Mouse (Mus musculus) CH12.LX (cell line): ENCODE results near the gene Olfr1373. TPM values are rescaled to one million over a fixed set of nuclear protein-coding genes. Genes with fewer than 3 reads are reported as not detected.

ENCODE experiments used
- DNase-seq: peaks from one replicate; pipeline ENCODE4 v3.0.0-alpha.2; 2013; ENCODE audit errors: extremely low read depth
- H3K27ac ChIP-seq: 2 replicates; pipeline ENCODE4 v1.5.1; 2012; ENCODE audit warnings: low read depth, mild to moderate bottlenecking, control low read depth, moderate library complexity; ENCODE audit not compliant: insufficient read depth
- H3K27me3 ChIP-seq: replicated peaks from 2 replicates; pipeline ENCODE3; 2012; ENCODE audit warnings: inconsistent platforms
- H3K36me3 ChIP-seq, 2 experiments: replicated peaks in 1 of 2; 2 replicates each; pipeline versions ENCODE3 to v1.6.1; 2012; ENCODE audit warnings: inconsistent platforms in 1 of 2, low read length in 1 of 2, mild to moderate bottlenecking in 1 of 2, mixed read lengths in 1 of 2, moderate library complexity in 1 of 2; ENCODE audit not compliant: control insufficient read depth in 1 of 2, insufficient read depth in 1 of 2
- H3K4me1 ChIP-seq, 2 experiments: 2 replicates each; pipeline ENCODE4 v1.6.1; 2012; ENCODE audit warnings: inconsistent platforms in 1 of 2, moderate library complexity in 1 of 2; ENCODE audit not compliant: insufficient read depth in 2 of 2, control insufficient read depth in 1 of 2
- H3K4me2 ChIP-seq: 2 replicates; pipeline ENCODE4 v1.6.1; 2012; ENCODE audit warnings: low read depth, mild to moderate bottlenecking, control low read depth; ENCODE audit not compliant: poor library complexity, insufficient read depth, severe bottlenecking
- H3K4me3 ChIP-seq, 3 experiments: fragments of 150-350 bp in 1 of 3; sonication (generic) in 1 of 3; replicated peaks in 1 of 3; 2 replicates each; pipeline versions ENCODE3 to v1.5.1; 2011 to 2012; ENCODE audit warnings: low read depth in 2 of 3, low read length in 2 of 3, mild to moderate bottlenecking in 2 of 3, moderate library complexity in 2 of 3, control low read depth in 1 of 3, improper control_type of control experiment in 1 of 3, inconsistent platforms in 1 of 3, mixed read lengths in 1 of 3; ENCODE audit not compliant: poor library complexity in 1 of 3
- H3K79me2 ChIP-seq: replicated peaks from 2 replicates; pipeline ENCODE4 v1.6.1; 2012; ENCODE audit warnings: mild to moderate bottlenecking, moderate library complexity; ENCODE audit not compliant: control insufficient read depth, poor library complexity, insufficient read depth, severe bottlenecking; ENCODE audit errors: extremely low read depth
- H3K9ac ChIP-seq: 2 replicates; pipeline ENCODE4 v1.6.1; 2012; ENCODE audit warnings: low read depth, mild to moderate bottlenecking, control low read depth, moderate library complexity; ENCODE audit not compliant: insufficient read depth
- H3K9me3 ChIP-seq: replicated peaks from 2 replicates; pipeline ENCODE3; 2012; ENCODE audit warnings: low read length, inconsistent platforms, mixed read lengths
- POLR2A ChIP-seq: IDR thresholded peaks from 2 replicates; pipeline ENCODE4 v1.6.1; 2011; ENCODE audit warnings: low read depth, mild to moderate bottlenecking, improper control_type of control experiment, low read length
- POLR2AphosphoS2 ChIP-seq: IDR thresholded peaks from 2 replicates; pipeline ENCODE4 v1.6.1; 2011; ENCODE audit warnings: low read depth, low read length, improper control_type of control experiment
- RCOR1 ChIP-seq: conservative IDR thresholded peaks from 2 replicates; pipeline ENCODE4 v1.6.1; 2012; ENCODE audit warnings: low read depth, mild to moderate bottlenecking, inconsistent platforms, low read length, improper control_type of control experiment
- USF1 ChIP-seq: IDR thresholded peaks from 2 replicates; pipeline ENCODE4 v1.6.1; 2014; ENCODE audit warnings: low read depth, mild to moderate bottlenecking, inconsistent platforms, low read length, improper control_type of control experiment
- ZMIZ1 ChIP-seq: IDR thresholded peaks from 2 replicates; pipeline ENCODE4 v1.6.1; 2012; ENCODE audit warnings: low read depth, mild to moderate bottlenecking, inconsistent platforms, low read length, improper control_type of control experiment
- dilution Hi-C: fragments of 300-500 bp; cut with MboI; formaldehyde crosslinking; loops from 2 replicates; pipeline ENCODE4 v1.14.3; 2020; ENCODE audit warnings: low sequenced_read_pairs; ENCODE audit not compliant: extremely low pct_unique_long_range_greater_than_20kb, extremely low pct_ligation_motif_present
- in situ Hi-C: fragments of 300-500 bp; cut with MboI; formaldehyde crosslinking; loops from 3 replicates; pipeline ENCODE4 v1.14.3; 2019; ENCODE audit warnings: low sequenced_read_pairs, low pct_ligation_motif_present, low pct_unique_long_range_greater_than_20kb, mixed read lengths
- polyA plus RNA-seq: library from polyadenylated mRNA; unstranded; fragments of >175 nt; gene quantifications from 2 replicates; pipeline ENCODE4 v1.2.1, GENCODE M21; 2012; ENCODE audit warnings: low read depth; ENCODE audit not compliant: insufficient read length
- total RNA-seq, 2 experiments: library from RNA; depleted of rRNA; stranded (reverse); fragments of 300-350 nt in 1 of 2; fragments of >200 nt in 1 of 2; gene quantifications; 2 replicates each; pipeline ENCODE4 v1.2.3; 2012 to 2014

Olfr1373 gene
- total and polyA plus RNA-seq, 3 experiments = not detected

- peak overlapping the region; percentile 56 for H3K27ac ChIP-seq
- peak overlapping the region in 2 of 3 experiments; percentile 56 to 63 for H3K4me3 ChIP-seq
- peaks cover 20 to 40% of the 10 kb centered on the region in 2 experiments for H3K4me1 ChIP-seq
- H3K4me2 ChIP-seq = peak overlapping the region; percentile 82
- in situ Hi-C loops = no loop called here
- H3K9me3 ChIP-seq = no peaks in the 10 kb centered on the region
- peaks cover 5 to 22% of the 10 kb centered on the region in 2 experiments for H3K36me3 ChIP-seq
- H3K79me2 ChIP-seq = peaks cover 39% of the 10 kb centered on the region
- dilution Hi-C loops = no loop called here
- H3K9ac ChIP-seq = peak overlapping the region; percentile 74
- no peaks in the 10 kb centered on the region for H3K27me3 ChIP-seq
- TF ChIP-seq USF1 (no peak), ZMIZ1 (no peak), RCOR1 (0 out of 2 replicates have a peak, but pooled peaks have one; percentile 34)
- DNase-seq = no peak
Observed at GRCm38 (mm10) chr11:52097596-52097995, 47.7 kb downstream of the Olfr1373 start.

- in situ Hi-C loops = no loop called here
- Histone ChIP-seq H3K9me3 (no peaks in the 10 kb centered on the region), H3K36me3 (peaks cover 5 to 18% of the 10 kb centered on the region in 2 experiments), H3K4me1 (peaks cover 20 to 34% of the 10 kb centered on the region in 2 experiments), H3K27ac (no peak overlapping the region), H3K9ac (no peak overlapping the region), H3K27me3 (no peaks in the 10 kb centered on the region), H3K79me2 (peaks cover 33% of the 10 kb centered on the region), H3K4me3 (no peak overlapping the region), H3K4me2 (peak overlapping the region; percentile 82; the same call in 1 of the 2 replicates)
- DNase-seq = peak; percentile 65
- no peak for TF ChIP-seq POLR2AphosphoS2
- peak; percentile 39; the same call in 1 of the 2 replicates for TF ChIP-seq POLR2A
- dilution Hi-C loops = no loop called here
Observed at GRCm38 (mm10) chr11:52097016-52097415, 48.3 kb downstream of the Olfr1373 start.

Other genes with a start within 250 kb of the Olfr1373 start
- 170 and 172 TPM in 2 replicates for gene Cdkn2aipnl, start 177.9 kb downstream of the Olfr1373 start, total RNA-seq (2012; rRNA removed)
- 256 and 271 TPM in 2 replicates for gene Cdkn2aipnl, start 177.9 kb downstream of the Olfr1373 start, total RNA-seq (2014; rRNA removed)
- 200 and 219 TPM in 2 replicates for gene Cdkn2aipnl, start 177.9 kb downstream of the Olfr1373 start, polyA plus RNA-seq
- 70.5 and 76.7 TPM in 2 replicates for gene Ube2b, start 144.8 kb downstream of the Olfr1373 start, total RNA-seq (2012; rRNA removed)
- gene Ube2b, start 144.8 kb downstream of the Olfr1373 start, total RNA-seq (2014; rRNA removed) = 230 and 250 TPM in 2 replicates
- gene Ube2b, start 144.8 kb downstream of the Olfr1373 start, polyA plus RNA-seq = 226 and 278 TPM in 2 replicates
- gene Cdkl3, start 141.3 kb downstream of the Olfr1373 start, total RNA-seq (2012; rRNA removed) = 4.3 and 4.4 TPM in 2 replicates
- 8.2 and 9.7 TPM in 2 replicates for gene Cdkl3, start 141.3 kb downstream of the Olfr1373 start, total RNA-seq (2014; rRNA removed)
- 7.3 and 8.0 TPM in 2 replicates for gene Cdkl3, start 141.3 kb downstream of the Olfr1373 start, polyA plus RNA-seq
- gene Ppp2ca, start 46.8 kb downstream of the Olfr1373 start, total RNA-seq (2012; rRNA removed) = 85.5 and 108 TPM in 2 replicates
- 177 and 190 TPM in 2 replicates for gene Ppp2ca, start 46.8 kb downstream of the Olfr1373 start, total RNA-seq (2014; rRNA removed)
- gene Ppp2ca, start 46.8 kb downstream of the Olfr1373 start, polyA plus RNA-seq = 121 and 185 TPM in 2 replicates
- not detected in 2 replicates for gene Olfr1371, start 68.5 kb upstream of the Olfr1373 start, total RNA-seq (2012; rRNA removed)
- gene Olfr1371, start 68.5 kb upstream of the Olfr1373 start, total RNA-seq (2014; rRNA removed) = not detected in 2 replicates
- gene Olfr1371, start 68.5 kb upstream of the Olfr1373 start, polyA plus RNA-seq = not detected in 2 replicates
- gene Skp1a, start 86.5 kb upstream of the Olfr1373 start, total RNA-seq (2012; rRNA removed) = 169 and 248 TPM in 2 replicates
- 371 and 466 TPM in 2 replicates for gene Skp1a, start 86.5 kb upstream of the Olfr1373 start, total RNA-seq (2014; rRNA removed)
- 209 and 278 TPM in 2 replicates for gene Skp1a, start 86.5 kb upstream of the Olfr1373 start, polyA plus RNA-seq
- gene Tcf7, start 137.5 kb upstream of the Olfr1373 start, total RNA-seq (2012; rRNA removed) = 0.46 and 0.55 TPM in 2 replicates
- gene Tcf7, start 137.5 kb upstream of the Olfr1373 start, total RNA-seq (2014; rRNA removed) = 0.77 and 0.85 TPM in 2 replicates
- 4.4 and 5.5 TPM in 2 replicates for gene Tcf7, start 137.5 kb upstream of the Olfr1373 start, polyA plus RNA-seq
- 204 TPM in 2 replicates for gene Vdac1, start 215.3 kb upstream of the Olfr1373 start, total RNA-seq (2012; rRNA removed)
- 266 and 289 TPM in 2 replicates for gene Vdac1, start 215.3 kb upstream of the Olfr1373 start, total RNA-seq (2014; rRNA removed)
- gene Vdac1, start 215.3 kb upstream of the Olfr1373 start, polyA plus RNA-seq = 315 and 330 TPM in 2 replicates